Mouse (Mus musculus) left cerebral cortex, adult 11 months (tissue): ENCODE data around the gene Dph5.
"Not testable (repeated sequence)": the region's sequence is repeated elsewhere in the genome, so short reads cannot be mapped to it uniquely, and the experiment has no call there.

Source experiments
- DNase-seq: peaks from one replicate; pipeline ENCODE4 v3.0.0; 2022; ENCODE audit warnings: low spot score

Dph5 gene

DNA sequence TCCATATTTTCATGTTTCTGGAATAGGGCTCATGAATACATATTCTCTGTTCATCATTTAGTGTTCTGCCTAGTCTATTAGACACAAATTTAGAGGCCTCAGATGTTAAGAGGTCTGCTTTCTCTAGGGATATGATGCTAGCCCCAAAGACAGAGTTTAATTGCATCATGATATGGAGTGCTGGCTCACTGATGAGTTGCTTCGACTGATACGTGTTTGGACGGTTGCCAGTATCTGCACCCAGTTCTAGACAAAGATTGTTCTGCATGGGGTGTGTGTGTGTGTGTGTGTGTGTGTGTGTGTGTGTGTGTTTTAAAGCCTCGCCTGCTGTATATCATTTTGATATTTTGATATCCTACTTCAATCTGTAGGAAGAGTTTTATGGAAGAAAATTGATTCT is 4.7 kb downstream of the Dph5 start:
- DNase-seq: no peak

DNA sequence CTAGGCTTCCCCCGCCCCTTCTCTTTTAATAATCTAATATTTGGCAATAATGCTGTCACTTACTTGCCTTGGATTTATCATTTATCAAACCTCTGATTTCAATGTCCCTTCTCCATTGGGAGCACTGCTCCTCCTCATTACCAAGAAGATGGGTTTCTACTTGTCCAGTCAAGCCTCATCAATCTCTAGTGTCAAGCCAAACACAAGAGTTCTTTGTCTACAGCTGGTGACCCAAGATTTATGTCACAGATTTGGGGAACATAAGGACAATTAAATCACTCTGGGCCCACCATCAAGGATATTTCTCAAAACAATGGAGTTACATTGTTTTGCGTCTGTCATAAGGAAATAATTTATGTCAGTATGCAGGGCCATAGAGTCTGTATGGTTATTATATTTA is 5.5 kb downstream of the Dph5 start:
- no peak for DNase-seq

DNA sequence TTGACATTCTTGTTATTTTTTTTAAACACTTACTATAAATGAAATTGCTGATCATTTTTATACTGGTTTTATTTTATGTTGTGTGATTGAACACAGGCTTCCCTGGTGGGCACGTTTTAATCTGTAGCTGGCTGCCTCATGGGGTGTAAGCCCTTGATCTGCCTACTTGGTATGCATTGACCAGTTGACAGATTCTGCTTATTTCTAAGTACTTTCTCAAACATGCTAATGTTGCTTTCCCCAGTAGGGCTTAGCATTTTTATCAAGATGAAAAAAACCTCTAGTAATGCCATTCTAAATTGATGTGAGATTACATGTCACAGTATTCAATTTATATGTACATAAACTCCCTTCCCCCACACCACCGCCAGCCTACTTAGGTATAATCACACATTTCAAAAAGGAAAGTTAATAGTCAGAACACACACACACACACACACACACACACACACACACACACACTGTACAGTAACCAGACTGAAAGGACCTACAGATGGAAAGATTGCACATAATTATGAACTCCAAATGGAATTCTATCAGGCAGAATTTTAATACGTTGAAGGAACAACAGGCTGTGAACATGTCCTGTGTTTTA is 10.8 kb downstream of the Dph5 start:
- DNase-seq: no peak

DNA sequence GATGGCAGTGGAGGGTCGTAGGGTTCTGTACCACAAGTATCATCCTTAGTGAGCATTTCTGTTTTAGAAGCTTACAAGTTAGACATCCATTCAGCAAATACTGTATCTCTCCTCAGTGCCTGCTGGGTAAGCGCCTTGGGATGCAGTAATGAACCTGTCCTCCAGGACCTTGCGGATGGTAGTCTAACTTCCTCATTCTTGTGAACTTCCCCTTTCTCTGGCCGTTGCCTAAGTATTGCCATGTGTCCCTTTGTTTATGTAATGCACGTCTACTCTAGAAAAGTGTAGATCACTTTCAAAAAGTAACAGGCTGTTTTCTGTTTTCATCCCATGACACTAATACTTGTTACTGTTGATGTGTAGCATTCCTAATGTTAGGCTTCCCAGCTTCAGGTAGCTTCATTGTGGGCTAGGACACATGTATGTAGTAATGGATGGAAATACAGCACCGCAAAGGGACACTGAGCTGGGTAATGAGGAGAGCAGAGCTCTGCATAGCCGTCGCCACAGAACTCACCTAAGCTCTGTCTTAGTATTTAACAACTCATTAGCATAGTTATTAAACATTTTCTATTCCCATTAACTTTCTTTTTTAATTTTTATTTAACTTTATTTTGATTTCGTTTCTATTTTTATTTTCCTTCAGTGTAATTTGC is 14.8 kb downstream of the Dph5 start:
- no peak for DNase-seq

GRCm38 (mm10) chr3:115905067-115905466 is 17.4 kb downstream of the Dph5 start:
- no peak for DNase-seq

DNA sequence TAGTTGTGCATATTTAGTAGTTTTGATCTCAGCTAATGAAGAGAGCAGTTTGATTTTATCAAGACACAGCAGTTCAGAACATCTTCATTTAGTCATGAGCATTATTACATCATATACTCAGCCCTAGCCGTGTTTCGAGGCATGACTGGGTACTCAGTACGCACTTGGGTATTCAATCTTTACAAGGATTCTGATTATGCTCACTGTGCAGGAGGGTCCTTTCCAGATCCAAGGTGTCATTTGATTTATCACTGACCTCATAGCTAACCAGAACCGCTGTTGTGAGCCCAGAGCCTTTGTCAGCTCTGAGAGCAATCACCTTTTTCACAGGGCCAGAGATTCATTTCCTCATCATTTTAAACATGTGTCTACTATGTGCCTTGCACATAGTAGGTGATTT is 17.9 kb downstream of the Dph5 start:
- DNase-seq: no peak

DNA sequence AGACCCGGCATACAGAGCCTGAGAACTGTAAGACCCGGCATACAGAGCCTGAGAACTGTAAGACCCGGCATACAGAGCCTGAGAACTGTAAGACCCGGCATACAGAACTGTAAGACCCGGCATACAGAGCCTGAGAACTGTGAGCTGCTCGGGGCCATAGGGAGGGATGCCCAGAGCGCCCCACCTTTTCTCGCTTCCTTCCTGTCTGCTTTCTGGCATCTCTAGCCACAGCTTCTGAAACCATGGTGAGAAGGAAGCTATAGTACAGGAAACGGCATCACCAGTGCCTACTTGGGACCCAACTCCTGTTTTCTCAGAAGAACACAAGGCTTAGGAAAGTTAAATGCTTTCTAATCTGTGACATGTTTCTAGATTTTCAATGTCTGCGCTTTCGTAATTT is 19.8 kb downstream of the Dph5 start:
- DNase-seq: not testable (repeated sequence)

DNA sequence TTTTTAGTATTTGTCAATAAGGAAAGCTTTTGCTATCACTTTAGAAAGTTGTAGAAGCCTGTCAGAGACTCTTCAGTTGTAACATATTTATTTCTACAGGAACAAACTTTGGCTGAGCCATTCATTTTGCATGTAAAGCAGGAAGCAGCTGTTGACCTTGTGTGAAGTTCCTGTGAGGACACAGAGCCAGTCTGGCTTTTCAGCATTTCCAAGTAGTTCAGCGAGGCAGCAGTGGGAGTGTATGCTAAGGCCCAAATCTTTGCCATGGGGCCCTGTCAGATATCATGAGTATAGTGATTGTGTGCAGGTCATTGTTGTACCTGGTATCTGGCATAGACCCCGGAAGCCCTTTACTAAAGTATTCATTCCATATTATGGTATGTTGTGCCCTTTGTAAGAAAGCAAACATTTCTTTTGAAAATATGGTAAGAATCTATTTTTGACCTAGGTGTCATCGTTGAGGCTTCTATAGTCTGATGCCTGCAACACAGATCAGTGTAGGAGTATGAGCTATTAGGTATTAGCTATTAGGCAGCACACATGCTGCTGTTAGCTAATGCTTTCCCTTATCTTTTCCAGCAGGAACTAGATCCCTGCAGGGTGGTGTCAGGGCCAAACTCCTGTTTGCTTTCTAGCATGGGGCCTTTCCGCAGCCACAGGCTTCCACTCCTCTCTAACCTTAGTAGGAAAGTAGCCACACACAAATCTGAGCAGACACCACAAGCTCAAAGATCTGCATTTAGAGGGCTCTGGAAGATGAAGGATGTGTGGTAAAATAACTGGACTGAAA is 37.0 kb downstream of the Dph5 start:
- no peak for DNase-seq

DNA sequence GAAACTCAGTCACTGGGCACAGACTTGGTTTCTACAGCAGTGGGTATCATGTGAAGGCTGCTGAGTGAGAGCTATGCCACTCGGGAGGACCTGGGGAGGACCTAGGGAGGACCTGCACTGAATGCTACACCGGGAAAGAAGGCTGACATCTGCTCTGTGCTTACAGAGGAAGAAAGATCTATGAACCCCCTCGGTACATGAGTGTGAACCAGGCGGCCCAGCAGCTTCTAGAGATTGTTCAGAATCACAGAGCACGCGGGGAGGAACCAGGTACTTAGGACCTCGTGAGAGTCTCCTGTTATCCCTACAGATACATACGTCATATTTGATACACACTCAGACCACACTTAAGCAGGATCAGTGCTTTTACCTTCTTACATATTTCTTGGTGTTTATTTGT is 38.9 kb downstream of the Dph5 start:
- DNase-seq: no peak

- DNase-seq: no peak
Observed at GRCm38 (mm10) chr3:115931701-115932100, 44.1 kb downstream of the Dph5 start.

GRCm38 (mm10) chr3:115933293-115934186 is 45.9 kb downstream of the Dph5 start:
- DNase-seq: peak; percentile 44

- no peak for DNase-seq
Observed at GRCm38 (mm10) chr3:115936734-115937599, 49.3 kb downstream of the Dph5 start.

DNA sequence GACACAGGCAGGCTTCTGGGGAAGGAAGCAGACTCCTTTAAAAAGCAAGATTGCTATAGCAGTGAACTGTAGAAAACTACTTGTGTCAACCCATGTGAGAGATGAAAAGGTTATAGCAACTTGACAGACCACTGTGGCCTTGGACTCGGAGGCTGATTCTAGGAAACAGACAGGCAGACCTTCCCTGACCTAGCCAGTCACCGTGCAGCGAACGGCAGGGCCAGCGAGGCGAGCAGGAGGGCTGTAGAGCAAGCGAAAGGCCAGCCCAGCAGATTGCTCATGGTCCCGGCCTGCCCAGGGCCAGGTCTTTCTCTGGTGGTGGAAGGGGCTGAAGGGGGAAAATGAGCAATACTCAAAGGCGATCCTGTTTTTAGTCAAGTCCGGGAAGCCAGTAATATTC is 50.2 kb downstream of the Dph5 start:
- DNase-seq: no peak

- DNase-seq: no peak
Observed at GRCm38 (mm10) chr3:115940510-115940909, 52.9 kb downstream of the Dph5 start.

DNA sequence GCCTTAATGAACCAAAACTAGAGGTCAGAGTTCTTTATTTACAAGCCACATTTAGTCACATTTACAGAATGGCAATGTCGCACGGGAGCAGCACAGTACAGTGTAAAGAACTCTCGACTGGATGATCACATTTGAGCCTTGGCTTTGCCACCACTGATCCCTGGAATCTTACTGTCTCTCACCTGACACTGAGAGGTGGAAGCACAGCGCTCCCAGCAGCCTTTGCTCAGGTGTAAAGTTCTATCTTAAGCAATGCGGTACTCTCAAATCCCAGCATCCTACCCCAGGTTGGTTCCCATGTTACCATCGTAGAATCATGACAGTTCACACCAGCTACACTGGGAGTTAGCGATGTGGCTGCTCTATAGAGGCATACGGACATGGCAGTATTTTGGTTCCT is 53.8 kb downstream of the Dph5 start:
- no peak for DNase-seq

DNA sequence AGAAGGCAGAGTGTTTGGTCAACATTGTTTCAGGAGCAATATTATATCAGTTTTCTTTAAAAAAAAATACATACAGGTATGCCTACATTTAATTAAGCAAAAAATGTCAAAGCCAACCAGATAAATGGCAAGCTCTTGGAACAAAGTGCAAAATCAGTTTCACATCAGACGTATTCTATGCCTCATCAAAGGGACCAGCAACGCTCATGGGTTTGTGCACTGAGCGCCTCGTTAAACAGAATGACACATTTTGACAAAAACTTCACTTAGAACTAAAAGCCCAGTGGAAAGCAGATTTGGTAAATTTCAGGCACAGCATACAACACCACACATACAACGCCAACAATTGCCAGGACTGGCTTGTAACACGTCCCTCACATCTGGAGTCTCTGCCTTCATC is 56.7 kb downstream of the Dph5 start:
- DNase-seq: no peak

- no peak for DNase-seq
Observed at GRCm38 (mm10) chr3:115946272-115946671, 58.6 kb downstream of the Dph5 start.

- DNase-seq: no peak
Observed at GRCm38 (mm10) chr3:115949220-115949920, 61.7 kb downstream of the Dph5 start.

GRCm38 (mm10) chr3:115949921-115950877 is 62.6 kb downstream of the Dph5 start:
- no peak for DNase-seq

GRCm38 (mm10) chr3:115951221-115951620 is 63.6 kb downstream of the Dph5 start:
- DNase-seq: no peak
